ENCODE assay signal across 11 mouse cellular contexts in the genomic region with DNA sequence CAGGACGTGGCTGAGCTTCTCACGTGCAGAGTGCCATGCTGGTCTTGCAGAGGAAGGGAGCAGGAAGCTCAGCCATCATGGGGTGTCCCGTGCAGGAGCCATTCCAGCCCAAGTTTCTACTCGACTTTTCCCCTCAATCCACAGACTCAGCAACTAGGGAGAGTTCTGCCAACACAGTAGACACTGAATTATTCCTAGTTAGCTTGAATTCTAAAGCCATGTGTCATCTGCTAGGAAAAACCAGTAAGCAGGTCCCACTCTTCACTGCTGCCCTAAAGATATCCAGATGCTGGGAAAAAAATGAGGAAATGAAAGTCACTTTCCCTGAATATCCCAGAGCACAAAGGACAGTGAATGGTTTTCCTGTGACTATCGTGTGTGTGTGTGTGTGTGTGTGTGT.
"Had no signal": no experiment of that assay in that cellular context is flagged by ENCODE, and none has a peak within 500 bp of the region (broad histone marks: within the 10 kb centered on the region; RNA-seq: fewer than 3 reads in every experiment).

No protein-coding gene starts in this region.

- H3K4me1 ChIP-seq: liver, embryonic 13.5 days had no signal

- DNase-seq: kidney, postnatal 36 days; layer of hippocampus, postnatal 36 days; liver, embryonic 13.5 days; lung, adult 2 months; lung, postnatal 14 days; lung, postnatal 4 days; midbrain, embryonic 14.5 days; thymus, adult 18-20 months; thymus, postnatal 4 days had no signal

- H3K9me3 ChIP-seq: liver, embryonic 13.5 days had no signal

- H3K27me3 ChIP-seq: liver, embryonic 13.5 days had no signal

- H3K4me3 ChIP-seq: left cerebral cortex, adult 2 months; liver, embryonic 13.5 days had no signal

- H3K27ac ChIP-seq: kidney, postnatal 0 days; left cerebral cortex, adult 2 months; liver, embryonic 13.5 days had no signal

- H3K36me3 ChIP-seq: liver, embryonic 13.5 days had no signal
